Mouse (Mus musculus): ENCODE data around the gene Habp4. TPM values are rescaled to one million over a fixed set of nuclear protein-coding genes. Genes with fewer than 3 reads are reported as not detected.
A peak's percentile ranks its signal among the peaks of the same experiment; 100 is the strongest.

The Habp4 gene
- total RNA-seq (2014; rRNA removed): 37.7 and 39.4 TPM in 2 replicates
- 29.6 and 38.4 TPM in 2 replicates for polyA plus RNA-seq (2012; rRNA removed)

DNA sequence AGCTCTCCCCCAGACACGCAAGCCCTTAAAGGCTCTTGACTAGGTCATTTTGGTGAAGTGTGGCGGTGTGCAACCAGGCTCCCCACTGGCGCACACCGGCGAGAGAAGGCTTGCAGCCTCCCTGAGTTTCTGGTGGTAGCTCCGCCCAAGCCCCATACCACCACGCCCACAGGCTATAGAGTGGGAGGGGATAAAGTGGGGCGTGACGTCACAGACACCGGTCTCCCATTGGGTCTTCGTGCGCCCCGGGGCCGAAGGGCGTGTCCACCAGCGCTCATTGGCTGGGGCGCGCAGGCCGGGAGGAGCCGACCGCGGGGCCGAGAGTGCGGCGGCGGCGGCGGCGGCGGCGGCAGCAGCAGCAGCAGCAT, at the start of gene Habp4:
TSS of gene Habp4 (plus strand) at position 277 of the 368 bp plus-strand sequence.
- Histone ChIP-seq H3K27ac (replicated peaks; ENCODE audit: insufficient read depth, low read depth, low read length) (peak within 1 kb of the TSS; percentile 68), H3K36me3 (ENCODE audit: control insufficient read depth, insufficient read depth, low read length) (no peaks in the 10 kb centered on the region), H3K4me3 (ENCODE audit: insufficient read depth, low read depth, low read length) (peak within 1 kb of the TSS; percentile 86), H3K4me1 (ENCODE audit: control insufficient read depth, insufficient read depth, low read length) (peaks cover 8% of the 10 kb centered on the region), H3K27me3 (ENCODE audit: control insufficient read depth, insufficient read depth, low read length) (no peaks in the 10 kb centered on the region), H3K79me2 (ENCODE audit: control insufficient read depth, insufficient read depth, low read length) (peaks cover 10% of the 10 kb centered on the region; the same call in 1 of the 2 replicates), H3K9ac (ENCODE audit: low read depth, low read length) (peak within 1 kb of the TSS; percentile 92)
- 0% methylated on average over 31 of the region's 31 CpGs for WGBS
- 0 out of 2 replicates have a peak, but pooled peaks have one; percentile 55 for TF ChIP-seq POLR2A (IDR thresholded peaks at IDR 0.05; ENCODE audit: extremely low read depth, insufficient read depth, low read length)
- no peak for TF ChIP-seq CTCF (IDR thresholded peaks at IDR 0.05; ENCODE audit: low read depth, low read length)
- DNase-seq (ENCODE audit: extremely low read depth, low read depth, low spot score): peak; percentile 88

GRCm38 (mm10) chr13:64117442-64117841, 44.2 kb upstream of the Habp4 start:
- DNase-seq (ENCODE audit: extremely low read depth, low read depth, low spot score): peak; percentile 65

DNA sequence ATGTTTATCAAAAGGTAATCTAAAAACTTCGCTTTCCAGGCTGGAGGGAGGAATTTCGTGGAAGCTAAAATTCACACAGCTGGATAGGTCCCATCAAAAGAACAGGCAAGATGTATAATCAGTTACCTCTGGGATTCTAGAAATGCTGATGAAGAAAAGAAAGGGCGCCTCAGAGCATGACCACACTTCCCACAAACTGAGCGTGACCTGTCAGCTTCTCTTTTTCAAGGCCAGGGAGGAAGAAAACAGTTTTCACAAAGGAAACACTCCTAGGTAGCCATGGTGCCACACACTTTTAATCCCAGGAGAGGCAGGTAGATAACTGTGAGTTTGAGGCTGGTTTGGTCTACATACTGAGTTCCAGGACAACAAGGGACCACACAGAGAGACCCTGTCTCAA, 40.9 kb upstream of the Habp4 start:
- no peaks in the 10 kb centered on the region for H3K27me3 ChIP-seq (ENCODE audit: control insufficient read depth, insufficient read depth, low read length)
- TF ChIP-seq CTCF (IDR thresholded peaks at IDR 0.05; ENCODE audit: low read depth, low read length) (no peak), POLR2A (IDR thresholded peaks at IDR 0.05; ENCODE audit: extremely low read depth, insufficient read depth, low read length) (no peak)
- H3K79me2 ChIP-seq (ENCODE audit: control insufficient read depth, insufficient read depth, low read length): no peaks in the 10 kb centered on the region
- 87% methylated on average over 4 of the region's 4 CpGs for WGBS
- no peak overlapping the region for H3K27ac ChIP-seq (replicated peaks; ENCODE audit: insufficient read depth, low read depth, low read length)
- H3K4me1 ChIP-seq (ENCODE audit: control insufficient read depth, insufficient read depth, low read length): peaks cover 12% of the 10 kb centered on the region
- peaks cover 35% of the 10 kb centered on the region for H3K36me3 ChIP-seq (ENCODE audit: control insufficient read depth, insufficient read depth, low read length)
- H3K4me3 ChIP-seq (ENCODE audit: insufficient read depth, low read depth, low read length): no peak overlapping the region
- DNase-seq (ENCODE audit: extremely low read depth, low read depth, low spot score): no peak
- H3K9ac ChIP-seq (ENCODE audit: low read depth, low read length): no peak overlapping the region

More at GRCm38 (mm10) chr13:64117442-64117841, 44.2 kb upstream of the Habp4 start:
- H3K4me1 ChIP-seq (ENCODE audit: control insufficient read depth, insufficient read depth, low read length): peaks cover 1% of the 10 kb centered on the region; the same call in 1 of the 2 replicates
- no peaks in the 10 kb centered on the region for H3K27me3 ChIP-seq (ENCODE audit: control insufficient read depth, insufficient read depth, low read length)
- 27% methylated on average over 2 of the region's 2 CpGs for WGBS
- H3K9ac ChIP-seq (ENCODE audit: low read depth, low read length): no peak overlapping the region
- H3K36me3 ChIP-seq (ENCODE audit: control insufficient read depth, insufficient read depth, low read length): peaks cover 36% of the 10 kb centered on the region
- H3K27ac ChIP-seq (replicated peaks; ENCODE audit: insufficient read depth, low read depth, low read length): no peak overlapping the region
- no peak for TF ChIP-seq POLR2A (IDR thresholded peaks at IDR 0.05; ENCODE audit: extremely low read depth, insufficient read depth, low read length)
- peak; percentile 44 for TF ChIP-seq CTCF (IDR thresholded peaks at IDR 0.05; ENCODE audit: low read depth, low read length)
- H3K79me2 ChIP-seq (ENCODE audit: control insufficient read depth, insufficient read depth, low read length): no peaks in the 10 kb centered on the region; the same call in 1 of the 2 replicates
- H3K4me3 ChIP-seq (ENCODE audit: insufficient read depth, low read depth, low read length): no peak overlapping the region

DNA sequence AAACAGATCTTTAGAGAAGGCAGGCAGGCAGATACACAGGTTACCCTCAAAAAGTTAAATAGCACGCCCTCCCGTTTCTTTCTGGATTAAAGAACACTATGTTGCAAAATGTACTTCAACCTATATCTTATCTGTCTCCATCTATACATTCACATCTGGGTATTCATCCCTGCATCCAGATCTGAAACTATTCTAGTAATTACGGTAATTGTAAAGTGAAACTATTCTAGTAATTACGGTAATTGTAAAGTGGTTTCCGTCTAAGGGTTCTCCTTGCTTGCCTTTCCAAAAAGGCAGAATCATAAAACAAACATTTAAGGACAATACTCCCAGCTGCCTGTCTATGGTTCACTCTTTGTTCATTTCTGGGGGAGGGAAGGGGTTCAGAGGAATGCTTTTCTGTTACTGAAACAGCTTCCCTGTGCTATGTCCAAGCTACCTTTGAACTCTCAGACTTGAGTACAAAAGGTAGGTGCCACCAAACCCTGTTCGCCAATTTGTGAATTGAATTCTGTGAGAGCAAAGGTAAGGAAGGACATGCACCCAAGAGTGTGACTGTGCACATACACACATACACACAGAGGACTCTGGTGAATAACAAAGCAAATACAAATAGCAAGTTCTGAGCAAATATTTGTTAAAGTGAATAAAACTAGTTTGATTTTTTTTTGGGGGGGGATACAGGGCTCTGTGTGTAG, 38.0 kb upstream of the Habp4 start:
- H3K4me1 ChIP-seq (ENCODE audit: control insufficient read depth, insufficient read depth, low read length): peaks cover 28% of the 10 kb centered on the region
- peaks cover 20% of the 10 kb centered on the region for H3K36me3 ChIP-seq (ENCODE audit: control insufficient read depth, insufficient read depth, low read length)
- WGBS: 23% methylated on average over 6 of the region's 6 CpGs
- peak overlapping the region; percentile 31 for H3K27ac ChIP-seq (replicated peaks; ENCODE audit: insufficient read depth, low read depth, low read length)
- no peaks in the 10 kb centered on the region; the same call in 1 of the 2 replicates for H3K79me2 ChIP-seq (ENCODE audit: control insufficient read depth, insufficient read depth, low read length)
- no peak overlapping the region; the same call in 1 of the 2 replicates for H3K4me3 ChIP-seq (ENCODE audit: insufficient read depth, low read depth, low read length)
- DNase-seq (ENCODE audit: extremely low read depth, low read depth, low spot score): peak; percentile 100
- no peaks in the 10 kb centered on the region for H3K27me3 ChIP-seq (ENCODE audit: control insufficient read depth, insufficient read depth, low read length)
- H3K9ac ChIP-seq (ENCODE audit: low read depth, low read length): no peak overlapping the region
- TF ChIP-seq CTCF (IDR thresholded peaks at IDR 0.05; ENCODE audit: low read depth, low read length): no peak
- TF ChIP-seq POLR2A (IDR thresholded peaks at IDR 0.05; ENCODE audit: extremely low read depth, insufficient read depth, low read length): no peak

- 21% methylated on average over 6 of the region's 6 CpGs for WGBS
- Histone ChIP-seq H3K27ac (replicated peaks; ENCODE audit: insufficient read depth, low read depth, low read length) (peak overlapping the region; percentile 68), H3K9ac (ENCODE audit: low read depth, low read length) (no peak overlapping the region), H3K27me3 (ENCODE audit: control insufficient read depth, insufficient read depth, low read length) (no peaks in the 10 kb centered on the region), H3K79me2 (ENCODE audit: control insufficient read depth, insufficient read depth, low read length) (peaks cover 3% of the 10 kb centered on the region; the same call in 1 of the 2 replicates), H3K4me1 (ENCODE audit: control insufficient read depth, insufficient read depth, low read length) (peaks cover 28% of the 10 kb centered on the region), H3K4me3 (ENCODE audit: insufficient read depth, low read depth, low read length) (no peak overlapping the region), H3K36me3 (ENCODE audit: control insufficient read depth, insufficient read depth, low read length) (peaks cover 15% of the 10 kb centered on the region)
- TF ChIP-seq CTCF (IDR thresholded peaks at IDR 0.05; ENCODE audit: low read depth, low read length) (no peak), POLR2A (IDR thresholded peaks at IDR 0.05; ENCODE audit: extremely low read depth, insufficient read depth, low read length) (no peak)
- peak; percentile 87 for DNase-seq (ENCODE audit: extremely low read depth, low read depth, low spot score)
Observed at GRCm38 (mm10) chr13:64124886-64125285, 36.7 kb upstream of the Habp4 start.

- DNase-seq (ENCODE audit: extremely low read depth, low read depth, low spot score): peak; percentile 21
- H3K79me2 ChIP-seq (ENCODE audit: control insufficient read depth, insufficient read depth, low read length): peaks cover 3% of the 10 kb centered on the region; the same call in 1 of the 2 replicates
- no peak overlapping the region for H3K4me3 ChIP-seq (ENCODE audit: insufficient read depth, low read depth, low read length)
- WGBS: 82% methylated on average over 4 of the region's 4 CpGs
- H3K27ac ChIP-seq (replicated peaks; ENCODE audit: insufficient read depth, low read depth, low read length): peak overlapping the region; percentile 68
- no peaks in the 10 kb centered on the region for H3K27me3 ChIP-seq (ENCODE audit: control insufficient read depth, insufficient read depth, low read length)
- TF ChIP-seq POLR2A (IDR thresholded peaks at IDR 0.05; ENCODE audit: extremely low read depth, insufficient read depth, low read length) (no peak), CTCF (IDR thresholded peaks at IDR 0.05; ENCODE audit: low read depth, low read length) (no peak)
- H3K36me3 ChIP-seq (ENCODE audit: control insufficient read depth, insufficient read depth, low read length): peaks cover 6% of the 10 kb centered on the region
- no peak overlapping the region for H3K9ac ChIP-seq (ENCODE audit: low read depth, low read length)
- peaks cover 35% of the 10 kb centered on the region for H3K4me1 ChIP-seq (ENCODE audit: control insufficient read depth, insufficient read depth, low read length)
Observed at GRCm38 (mm10) chr13:64126316-64126715, 35.3 kb upstream of the Habp4 start.
